Mouse (Mus musculus): Measurements from ENCODE around the gene Synm.

Gene Synm

GRCm38 (mm10) chr7:67759629-67759995 lies at the start of gene Synm:
Synm (minus strand) TSS chr7:67759742.
- peak; percentile 97 for DNase-seq

GRCm38 (mm10) chr7:67803857-67804215 lies 44.3 kb upstream of the Synm start:
- no peak for DNase-seq

GRCm38 (mm10) chr7:67803015-67803856 lies 43.7 kb upstream of the Synm start:
- DNase-seq = peak; percentile 93

- no peak for DNase-seq
Observed at GRCm38 (mm10) chr7:67801022-67801421, 41.5 kb upstream of the Synm start.

- no peak for DNase-seq
Observed at GRCm38 (mm10) chr7:67800547-67800946, 41.0 kb upstream of the Synm start.

- DNase-seq = no peak
Observed at GRCm38 (mm10) chr7:67798476-67798875, 38.9 kb upstream of the Synm start.

- DNase-seq = no peak
Observed at GRCm38 (mm10) chr7:67797065-67797464, 37.5 kb upstream of the Synm start.

GRCm38 (mm10) chr7:67793449-67793848 lies 33.9 kb upstream of the Synm start:
- no peak for DNase-seq

GRCm38 (mm10) chr7:67791256-67791655 lies 31.7 kb upstream of the Synm start:
- DNase-seq = no peak

- peak; percentile 77 for DNase-seq
Observed at GRCm38 (mm10) chr7:67788713-67789112, 29.2 kb upstream of the Synm start.

GRCm38 (mm10) chr7:67787861-67788260 lies 28.3 kb upstream of the Synm start:
- DNase-seq = no peak

- DNase-seq = no peak
Observed at GRCm38 (mm10) chr7:67776636-67777305, 17.2 kb upstream of the Synm start.

- DNase-seq = no peak
Observed at GRCm38 (mm10) chr7:67775623-67776022, 16.1 kb upstream of the Synm start.

- DNase-seq = no peak
Observed at GRCm38 (mm10) chr7:67772231-67772630, 12.7 kb upstream of the Synm start.

GRCm38 (mm10) chr7:67769487-67769886 lies 9.9 kb upstream of the Synm start:
- no peak for DNase-seq

- DNase-seq = peak; percentile 25
Observed at GRCm38 (mm10) chr7:67768125-67768524, 8.6 kb upstream of the Synm start.

GRCm38 (mm10) chr7:67763625-67764024 lies 4.1 kb upstream of the Synm start:
- no peak for DNase-seq

GRCm38 (mm10) chr7:67758858-67759628 lies 499 bp downstream of the Synm start:
- DNase-seq = peak; percentile 56

GRCm38 (mm10) chr7:67758506-67758857 lies 1.1 kb downstream of the Synm start:
- DNase-seq = no peak

GRCm38 (mm10) chr7:67756636-67757035 lies 2.9 kb downstream of the Synm start:
- no peak for DNase-seq

GRCm38 (mm10) chr7:67755366-67755765 lies 4.2 kb downstream of the Synm start:
- no peak for DNase-seq

GRCm38 (mm10) chr7:67754606-67755005 lies 4.9 kb downstream of the Synm start:
- DNase-seq = no peak

GRCm38 (mm10) chr7:67749441-67750239 lies 9.9 kb downstream of the Synm start:
- no peak for DNase-seq
